Mouse (Mus musculus) embryonic fibroblast, embryonic 13.5 days (primary cell): ENCODE data around the gene Arl2bp.

Experiments used
- CTCF ChIP-seq: IDR thresholded peaks from 2 replicates; pipeline ENCODE4 v1.5.1; 2011; ENCODE audit warnings: mild to moderate bottlenecking, control low read depth, low read length, moderate library complexity, borderline replicate concordance; ENCODE audit not compliant: insufficient read depth
- POLR2A ChIP-seq: IDR thresholded peaks from 2 replicates; pipeline ENCODE4 v1.6.1; 2011; ENCODE audit warnings: low read depth, mild to moderate bottlenecking, control low read depth, low read length, moderate library complexity

GRCm38 (mm10) chr8:94705581-94706245 lies 39.3 kb downstream of the Arl2bp start:
- no peak for TF ChIP-seq CTCF
- no peak for TF ChIP-seq POLR2A
